Mouse (Mus musculus) hindbrain, embryonic 13.5 days (tissue): ENCODE measurements at regions not wholly inside any gene's neighbourhood (a gene's known extent, or its start where the extent isn't known, plus 50 kb on each side); places are given as distances from the start of the nearest gene placed in this dataset.

Experiments
- ATAC-seq: fragments of 200-750 bp; cut with Nextera tagmentation; 2 replicates; pipeline ENCODE4 v1.8.0; 2017; ENCODE audit warnings: moderate TSS enrichment; ENCODE audit not compliant: low FRiP score
- H3K27ac ChIP-seq: fragments of 300-500 bp; sonication (generic); 2 replicates; pipeline ENCODE4 v1.5.1; 2015; ENCODE audit warnings: inconsistent platforms, mild to moderate bottlenecking, moderate library complexity
- H3K27me3 ChIP-seq: fragments of 300-500 bp; sonication (generic); 2 replicates; pipeline ENCODE4 v1.6.1; 2015; ENCODE audit warnings: mild to moderate bottlenecking, inconsistent platforms
- H3K36me3 ChIP-seq: fragments of 300-500 bp; sonication (generic); 2 replicates; pipeline ENCODE4 v1.6.1; 2015; ENCODE audit warnings: mild to moderate bottlenecking, inconsistent platforms
- H3K4me1 ChIP-seq: fragments of 300-500 bp; sonication (generic); replicated peaks from 2 replicates; pipeline ENCODE4 v1.6.1; 2015; ENCODE audit warnings: inconsistent platforms
- H3K4me2 ChIP-seq: fragments of 300-500 bp; sonication (generic); 2 replicates; pipeline ENCODE4 v1.6.1; 2015; ENCODE audit warnings: inconsistent platforms, mild to moderate bottlenecking, moderate library complexity
- H3K4me3 ChIP-seq: fragments of 300-500 bp; sonication (generic); 2 replicates; pipeline ENCODE4 v1.5.1; 2015; ENCODE audit warnings: mild to moderate bottlenecking, inconsistent platforms
- H3K9ac ChIP-seq: fragments of 300-500 bp; sonication (generic); 2 replicates; pipeline ENCODE4 v1.6.1; 2015; ENCODE audit warnings: mild to moderate bottlenecking, inconsistent platforms
- H3K9me3 ChIP-seq: fragments of 300-500 bp; sonication (generic); 2 replicates; pipeline ENCODE4 v1.6.1; 2016; ENCODE audit warnings: inconsistent platforms
- WGBS: fragments of 180-500 bp; shearing (Covaris S2); methylation state at CpG from one replicate; pipeline ENCODE4 v1.1.7; 2015; 5-methylcytosine and 5-hydroxymethylcytosine counted together

DNA sequence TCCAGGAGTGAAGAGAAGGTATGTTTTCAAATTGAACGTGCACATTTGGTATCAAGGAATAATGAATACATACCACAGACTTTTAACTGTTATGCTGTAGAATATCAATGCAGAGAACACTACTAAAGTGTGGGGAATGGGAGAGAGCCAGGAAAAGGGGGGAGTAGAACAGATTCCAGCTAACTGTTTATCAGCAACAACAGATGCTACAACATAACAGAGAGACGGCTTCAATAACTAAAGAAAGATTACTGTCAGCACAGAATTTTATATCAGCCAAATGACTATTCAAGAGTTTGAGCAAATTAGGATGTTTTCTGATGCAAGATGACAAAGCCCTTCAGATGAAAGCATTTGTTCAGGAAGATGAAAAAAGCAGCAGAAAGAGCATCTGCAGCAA, 183.0 kb downstream of the Cox7c start:
- no peak overlapping the region for H3K4me3 ChIP-seq
- H3K27ac ChIP-seq = no peak overlapping the region
- WGBS = 88% methylated on average over 2 of the region's 2 CpGs
- ATAC-seq = no peak
- H3K4me1 ChIP-seq = no peaks in the 10 kb centered on the region
- H3K36me3 ChIP-seq = no peaks in the 10 kb centered on the region
- no peak overlapping the region for H3K9ac ChIP-seq
- H3K27me3 ChIP-seq = no peaks in the 10 kb centered on the region
- H3K4me2 ChIP-seq = no peak overlapping the region
- H3K9me3 ChIP-seq = no peaks in the 10 kb centered on the region

DNA sequence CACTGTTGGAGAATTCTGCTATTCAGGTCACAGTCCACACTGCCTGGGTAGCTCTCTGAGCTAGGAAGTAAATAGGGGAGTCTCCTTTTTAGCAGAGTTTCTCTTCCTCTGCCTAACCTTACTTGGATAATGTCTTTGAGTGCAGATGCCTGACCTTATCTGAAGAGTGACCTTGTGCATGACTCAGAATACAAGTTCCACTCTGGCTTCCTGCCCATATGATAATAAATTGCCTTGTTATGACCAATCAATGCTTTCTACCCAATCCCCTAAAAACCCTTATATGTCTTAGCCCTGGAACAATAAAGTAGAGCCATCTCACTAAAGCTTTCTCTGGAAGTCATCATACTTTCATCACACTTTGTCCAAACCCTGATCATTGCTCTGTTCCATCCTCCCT, 198.4 kb downstream of the Cox7c start:
- no peak overlapping the region for H3K4me3 ChIP-seq
- no peak overlapping the region for H3K4me2 ChIP-seq
- no peak overlapping the region for H3K27ac ChIP-seq
- ATAC-seq = no peak
- H3K36me3 ChIP-seq = no peaks in the 10 kb centered on the region
- H3K27me3 ChIP-seq = no peaks in the 10 kb centered on the region
- no peaks in the 10 kb centered on the region for H3K4me1 ChIP-seq
- H3K9me3 ChIP-seq = no peaks in the 10 kb centered on the region
- H3K9ac ChIP-seq = no peak overlapping the region

DNA sequence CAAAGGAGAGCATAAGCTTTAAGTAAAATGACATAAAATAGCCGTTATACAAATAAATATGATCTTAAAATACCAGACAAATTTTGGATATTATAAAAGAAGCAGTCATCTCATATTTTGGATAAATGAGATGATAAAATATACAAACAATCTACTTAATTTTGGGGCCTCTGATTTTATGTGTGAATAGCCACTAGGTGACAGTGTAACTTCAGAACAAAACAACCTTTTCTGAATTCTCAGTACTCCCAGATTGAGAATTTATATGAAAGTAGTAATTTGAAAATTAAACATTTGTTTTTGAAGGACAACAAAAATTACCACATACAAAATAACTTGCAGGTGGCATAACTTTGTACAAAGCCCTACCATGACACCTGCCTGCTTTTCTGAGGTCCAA, 216.8 kb downstream of the Cox7c start:
- Histone ChIP-seq H3K36me3 (no peaks in the 10 kb centered on the region), H3K4me2 (no peak overlapping the region), H3K27ac (no peak overlapping the region), H3K4me1 (no peaks in the 10 kb centered on the region), H3K4me3 (no peak overlapping the region), H3K9me3 (no peaks in the 10 kb centered on the region), H3K27me3 (no peaks in the 10 kb centered on the region), H3K9ac (no peak overlapping the region)
- ATAC-seq = no peak
- 92% methylated on average over 1 of the region's 1 CpGs for WGBS
